Mouse (Mus musculus) kidney, postnatal 0 days (tissue): ENCODE data around the gene Rho. TPM values are rescaled to one million over a fixed set of nuclear protein-coding genes. Genes with fewer than 3 reads are reported as not detected.

ENCODE experiments used
- ATAC-seq: fragments of 200-750 bp; cut with Nextera tagmentation; replicated peaks from 2 replicates; pipeline ENCODE4 v1.8.0; 2017; ENCODE audit warnings: low read depth, moderate number of reproducible peaks, moderate TSS enrichment, moderate library complexity; ENCODE audit not compliant: low FRiP score
- DNase-seq: peaks from one replicate; pipeline ENCODE4 v3.0.0-alpha.2; 2016; ENCODE audit warnings: low spot score
- H3K27ac ChIP-seq: fragments of 300-500 bp; sonication (generic); 2 replicates; pipeline ENCODE4 v1.5.1; 2014; ENCODE audit warnings: mild to moderate bottlenecking
- H3K27me3 ChIP-seq: fragments of 300-500 bp; sonication (generic); 2 replicates; pipeline ENCODE4 v1.6.1; 2014; ENCODE audit warnings: low read length, mixed read lengths; ENCODE audit not compliant: insufficient read depth
- H3K36me3 ChIP-seq: fragments of 300-500 bp; sonication (generic); 2 replicates; pipeline ENCODE4 v1.6.1; 2014; ENCODE audit warnings: low read length, mixed read lengths; ENCODE audit not compliant: insufficient read depth
- H3K4me1 ChIP-seq: fragments of 300-500 bp; sonication (generic); replicated peaks from 2 replicates; pipeline ENCODE4 v1.6.1; 2014; ENCODE audit warnings: antibody characterized with exemption, low read length, mixed read lengths; ENCODE audit not compliant: insufficient read depth
- H3K4me2 ChIP-seq: fragments of 300-500 bp; sonication (generic); 2 replicates; pipeline ENCODE4 v1.6.1; 2014; ENCODE audit warnings: mild to moderate bottlenecking, low read length, moderate library complexity, mixed read lengths
- H3K4me3 ChIP-seq: fragments of 300-500 bp; sonication (generic); replicated peaks from 2 replicates; pipeline ENCODE4 v1.5.1; 2014; ENCODE audit warnings: low read depth, low read length
- H3K9ac ChIP-seq: fragments of 300-500 bp; sonication (generic); 2 replicates; pipeline ENCODE4 v1.6.1; 2014; ENCODE audit warnings: low read depth, low read length
- H3K9me3 ChIP-seq: fragments of 300-500 bp; sonication (generic); replicated peaks from 2 replicates; pipeline ENCODE4 v1.6.1; 2016; ENCODE audit warnings: low read length, inconsistent platforms, mixed read lengths
- CTCF ChIP-seq: IDR thresholded peaks from 2 replicates; pipeline ENCODE4 v1.5.1; 2016; ENCODE audit warnings: antibody characterized with exemption, low read depth, mild to moderate bottlenecking, moderate library complexity
- WGBS: fragments of 180-500 bp; shearing (Covaris S2); extraction: QIAGEN DNeasy Blood & Tissue Kit; methylation state at CpG from one replicate; pipeline ENCODE4 v1.1.7; 2014; 5-methylcytosine and 5-hydroxymethylcytosine counted together
- polyA plus RNA-seq: library from polyadenylated mRNA; unstranded; fragments of >200 nt; fragmentation: Nextera tagmentation; extraction: Ambion mirVana; gene quantifications from 2 replicates; pipeline ENCODE4 v1.2.1, GENCODE M21; 2015

Gene Rho
- polyA plus RNA-seq, 1 experiment from 2014 or later = not detected

- TF ChIP-seq CTCF = no peak
- no peak overlapping the region for H3K9ac ChIP-seq
- H3K4me3 ChIP-seq = no peak overlapping the region
- peaks cover 17% of the 10 kb centered on the region for H3K4me1 ChIP-seq
- H3K27me3 ChIP-seq = no peaks in the 10 kb centered on the region
- 73% methylated on average over 11 of the region's 11 CpGs for WGBS
- H3K4me2 ChIP-seq = no peak overlapping the region
- H3K27ac ChIP-seq = no peak overlapping the region
- no peaks in the 10 kb centered on the region for H3K9me3 ChIP-seq
- DNase-seq = no peak
- peaks cover 30% of the 10 kb centered on the region for H3K36me3 ChIP-seq
- ATAC-seq = no peak
These were observed 24.1 kb downstream of the Rho start for GRCm38 (mm10) chr6:115955664-115956063.

GRCm38 (mm10) chr6:115956418-115956921 lies 24.9 kb downstream of the Rho start:
- no peak overlapping the region for H3K4me2 ChIP-seq
- H3K4me3 ChIP-seq = no peak overlapping the region
- TF ChIP-seq CTCF = peak; percentile 50; the same call in 1 of the 2 replicates
- peaks cover 37% of the 10 kb centered on the region for H3K36me3 ChIP-seq
- 0 out of 2 replicates have a peak overlapping the region, but pooled peaks have one; percentile 8 for H3K9ac ChIP-seq
- 69% methylated on average over 13 of the region's 13 CpGs for WGBS
- ATAC-seq (no peak), DNase-seq (no peak)
- H3K4me1 ChIP-seq = peaks cover 17% of the 10 kb centered on the region
- no peaks in the 10 kb centered on the region for H3K27me3 ChIP-seq
- 0 out of 2 replicates have a peak overlapping the region, but pooled peaks have one; percentile 54 for H3K27ac ChIP-seq
- H3K9me3 ChIP-seq = no peaks in the 10 kb centered on the region

GRCm38 (mm10) chr6:115956922-115957601 lies 25.5 kb downstream of the Rho start:
- no peaks in the 10 kb centered on the region for H3K9me3 ChIP-seq
- peak overlapping the region; percentile 54 for H3K27ac ChIP-seq
- WGBS = 29% methylated on average over 16 of the region's 16 CpGs
- H3K4me1 ChIP-seq = peaks cover 17% of the 10 kb centered on the region
- DNase-seq (peak; percentile 90), ATAC-seq (peak; percentile 75)
- no peaks in the 10 kb centered on the region for H3K27me3 ChIP-seq
- H3K36me3 ChIP-seq = peaks cover 38% of the 10 kb centered on the region
- no peak overlapping the region for H3K4me3 ChIP-seq
- H3K9ac ChIP-seq = no peak overlapping the region
- no peak for TF ChIP-seq CTCF
- H3K4me2 ChIP-seq = no peak overlapping the region

GRCm38 (mm10) chr6:115957681-115958080 lies 26.1 kb downstream of the Rho start:
- DNase-seq (no peak), ATAC-seq (no peak)
- H3K4me3 ChIP-seq = no peak overlapping the region
- H3K4me1 ChIP-seq = peaks cover 17% of the 10 kb centered on the region
- 41% methylated on average over 6 of the region's 6 CpGs for WGBS
- no peaks in the 10 kb centered on the region for H3K9me3 ChIP-seq
- no peak overlapping the region for H3K4me2 ChIP-seq
- H3K27me3 ChIP-seq = no peaks in the 10 kb centered on the region
- no peak for TF ChIP-seq CTCF
- H3K9ac ChIP-seq = no peak overlapping the region
- H3K27ac ChIP-seq = peak overlapping the region; percentile 54; the same call in 1 of the 2 replicates
- H3K36me3 ChIP-seq = peaks cover 44% of the 10 kb centered on the region

- no peaks in the 10 kb centered on the region for H3K9me3 ChIP-seq
- no peak overlapping the region for H3K9ac ChIP-seq
- peaks cover 45% of the 10 kb centered on the region for H3K36me3 ChIP-seq
- H3K4me2 ChIP-seq = no peak overlapping the region
- 92% methylated on average over 9 of the region's 9 CpGs for WGBS
- peaks cover 17% of the 10 kb centered on the region for H3K4me1 ChIP-seq
- DNase-seq (no peak), ATAC-seq (no peak)
- H3K27me3 ChIP-seq = no peaks in the 10 kb centered on the region
- no peak overlapping the region for H3K4me3 ChIP-seq
- TF ChIP-seq CTCF = no peak
- no peak overlapping the region for H3K27ac ChIP-seq
These were observed 26.9 kb downstream of the Rho start for GRCm38 (mm10) chr6:115958445-115958844.

GRCm38 (mm10) chr6:115959151-115959691 lies 27.7 kb downstream of the Rho start:
- no peaks in the 10 kb centered on the region for H3K9me3 ChIP-seq
- H3K36me3 ChIP-seq = peaks cover 49% of the 10 kb centered on the region
- WGBS = 57% methylated on average over 7 of the region's 7 CpGs
- DNase-seq = no peak
- no peak for TF ChIP-seq CTCF
- no peak overlapping the region for H3K4me2 ChIP-seq
- H3K4me1 ChIP-seq = peaks cover 17% of the 10 kb centered on the region
- H3K27me3 ChIP-seq = no peaks in the 10 kb centered on the region
- no peak overlapping the region for H3K9ac ChIP-seq
- peak overlapping the region; percentile 4 for H3K27ac ChIP-seq
- H3K4me3 ChIP-seq = no peak overlapping the region
- ATAC-seq = no peak
